ENCODE assay signal across 8 mouse cellular contexts in genomic region chr1:93667760-93668400, GRCm38 (mm10). TPM values are rescaled to one million over a fixed set of nuclear protein-coding genes. Genes with fewer than 3 reads are reported as not detected.
DNase-seq lines count a peak whose midpoint lies in the region; ATAC-seq and TF ChIP-seq lines count a peak whose summit lies in the region.

No protein-coding gene starts in this region.

- H3K9me3 ChIP-seq in hindbrain, postnatal 0 days (ENCODE audit: low read length): no peaks in the 10 kb centered on the region
- H3K9me3 ChIP-seq in hindbrain, embryonic 16.5 days (ENCODE audit: control insufficient read depth, low read length): no peaks in the 10 kb centered on the region
- no peaks in the 10 kb centered on the region for H3K9me3 ChIP-seq in kidney, postnatal 0 days (replicated peaks; ENCODE audit: low read length)

- H3K4me3 ChIP-seq in hindbrain, postnatal 0 days (ENCODE audit: low read length): no peak overlapping the region
- no peak overlapping the region for H3K4me3 ChIP-seq in hindbrain, embryonic 16.5 days (ENCODE audit: low read length)
- H3K4me3 ChIP-seq in kidney, postnatal 0 days (replicated peaks; ENCODE audit: low read depth, low read length): no peak overlapping the region

- no peak for DNase-seq in hindbrain, postnatal 0 days (ENCODE audit: low spot score)
- DNase-seq in c-Kit-positive CD71-positive TER-119-positive erythroid progenitor cells, embryonic 14.5 days (ENCODE audit: low spot score): peak; percentile 40
- DNase-seq in kidney, postnatal 0 days (ENCODE audit: low spot score): peak; percentile 59
- DNase-seq in thymus, postnatal 0 days (ENCODE audit: low spot score): peak; percentile 59
- DNase-seq in right cerebral cortex, postnatal 25 days: no peak
- DNase-seq in gastrocnemius, adult 8-10 months (ENCODE audit: low spot score in 2 of 2): no peak

- 0 out of 2 replicates have a peak overlapping the region, but pooled peaks have one; percentile 65 for H3K27ac ChIP-seq in hindbrain, postnatal 0 days
- no peak overlapping the region for H3K27ac ChIP-seq in hindbrain, embryonic 16.5 days (ENCODE audit: low read depth, low read length)
- H3K27ac ChIP-seq in kidney, postnatal 0 days: peak overlapping the region; percentile 88; the same call in 1 of the 2 replicates

- TF ChIP-seq CTCF in hindbrain, postnatal 0 days (IDR thresholded peaks at IDR 0.05; ENCODE audit: low read depth): no peak
- peak; percentile 21; the same call in 1 of the 2 replicates for TF ChIP-seq CTCF in kidney, postnatal 0 days (IDR thresholded peaks at IDR 0.05; ENCODE audit: low read depth)

- no peaks in the 10 kb centered on the region for H3K36me3 ChIP-seq in hindbrain, postnatal 0 days (ENCODE audit: insufficient read depth, low read length)
- H3K36me3 ChIP-seq in hindbrain, embryonic 16.5 days (ENCODE audit: control insufficient read depth, insufficient read depth, low read length): no peaks in the 10 kb centered on the region
- H3K36me3 ChIP-seq in kidney, postnatal 0 days (ENCODE audit: insufficient read depth, low read length): no peaks in the 10 kb centered on the region

- H3K27me3 ChIP-seq in hindbrain, postnatal 0 days (ENCODE audit: insufficient read depth, low read length): no peaks in the 10 kb centered on the region
- H3K27me3 ChIP-seq in hindbrain, embryonic 16.5 days (replicated peaks; ENCODE audit: control insufficient read depth, insufficient read depth, low read length): no peaks in the 10 kb centered on the region
- no peaks in the 10 kb centered on the region for H3K27me3 ChIP-seq in kidney, postnatal 0 days (ENCODE audit: insufficient read depth, low read length)

- no peak overlapping the region for H3K9ac ChIP-seq in hindbrain, postnatal 0 days (replicated peaks; ENCODE audit: low read length)
- H3K9ac ChIP-seq in hindbrain, embryonic 16.5 days (ENCODE audit: low read depth, low read length): no peak overlapping the region
- no peak overlapping the region for H3K9ac ChIP-seq in kidney, postnatal 0 days (ENCODE audit: low read depth, low read length)

- no peak for ATAC-seq in hindbrain, postnatal 0 days
- no peak for ATAC-seq in hindbrain, embryonic 16.5 days
- peak; percentile 37 for ATAC-seq in kidney, postnatal 0 days (replicated peaks; ENCODE audit: low FRiP score, low read depth)
- ATAC-seq in megakaryocyte, adult 5-6 weeks (ENCODE audit: poor library complexity, severe bottlenecking): peak; percentile 36

- peaks cover 8% of the 10 kb centered on the region; the same call in 1 of the 2 replicates for H3K4me1 ChIP-seq in hindbrain, postnatal 0 days (ENCODE audit: insufficient read depth, low read length)
- no peaks in the 10 kb centered on the region for H3K4me1 ChIP-seq in hindbrain, embryonic 16.5 days (ENCODE audit: control insufficient read depth, insufficient read depth, low read depth, low read length)
- peaks cover 22% of the 10 kb centered on the region; the same call in 1 of the 2 replicates for H3K4me1 ChIP-seq in kidney, postnatal 0 days (replicated peaks; ENCODE audit: insufficient read depth, low read length)

- WGBS in hindbrain, postnatal 0 days: 25% methylated on average over 13 of the region's 13 CpGs
- 29% methylated on average over 11 of the region's 13 CpGs for WGBS in hindbrain, embryonic 16.5 days
- WGBS in kidney, postnatal 0 days: 24% methylated on average over 13 of the region's 13 CpGs

- H3K4me2 ChIP-seq in hindbrain, postnatal 0 days (ENCODE audit: low read depth, low read length): no peak overlapping the region
- no peak overlapping the region for H3K4me2 ChIP-seq in hindbrain, embryonic 16.5 days (ENCODE audit: low read length)
- no peak overlapping the region; the same call in 1 of the 2 replicates for H3K4me2 ChIP-seq in kidney, postnatal 0 days (ENCODE audit: low read length)

RNA-seq across cellular contexts. Expression of gene Stk25, which starts 9.4 kb away (rescaled TPM):
- 261 and 340 TPM in 2 replicates for total RNA-seq in hindbrain, postnatal 0 days (2014; rRNA removed)
- polyA plus RNA-seq in hindbrain, postnatal 0 days (2015; fragmentation: Nextera tagmentation; extraction: Ambion mirVana): 309 and 328 TPM in 2 replicates
- polyA plus RNA-seq in hindbrain, embryonic 16.5 days (2015; fragmentation: Nextera tagmentation; extraction: Ambion mirVana): 347 and 377 TPM in 2 replicates
- polyA plus RNA-seq in kidney, postnatal 0 days (2015; fragmentation: Nextera tagmentation; extraction: Ambion mirVana): 174 TPM in 2 replicates
- 21.4 and 22.7 TPM in 2 replicates for total RNA-seq in megakaryocyte, adult 5-6 weeks (2015)
- 26.5 and 39.6 TPM in 2 replicates for total RNA-seq in megakaryocyte, adult 5-6 weeks (2017)
- polyA plus RNA-seq in thymus, postnatal 0 days (2015; fragmentation: Nextera tagmentation; extraction: Ambion mirVana): 79.1 and 82.9 TPM in 2 replicates
- 100 to 1,000 TPM in 2 of 4 experiments, 10 to 100 TPM in 2; 89.9 to 104 (median 96.5) TPM for total RNA-seq in gastrocnemius, adult 8-10 months (2022)

RNA-seq across cellular contexts. Expression of gene Bok, which starts 17.6 kb away (rescaled TPM):
- 133 and 136 TPM in 2 replicates for total RNA-seq in hindbrain, postnatal 0 days (2014; rRNA removed)
- 97.6 and 103 TPM in 2 replicates for polyA plus RNA-seq in hindbrain, postnatal 0 days (2015; fragmentation: Nextera tagmentation; extraction: Ambion mirVana)
- polyA plus RNA-seq in hindbrain, embryonic 16.5 days (2015; fragmentation: Nextera tagmentation; extraction: Ambion mirVana): 102 and 109 TPM in 2 replicates
- polyA plus RNA-seq in kidney, postnatal 0 days (2015; fragmentation: Nextera tagmentation; extraction: Ambion mirVana): 106 and 109 TPM in 2 replicates
- total RNA-seq in megakaryocyte, adult 5-6 weeks (2015): not detected in 2 replicates
- total RNA-seq in megakaryocyte, adult 5-6 weeks (2017): not detected in 2 replicates
- 32.3 and 39.8 TPM in 2 replicates for polyA plus RNA-seq in thymus, postnatal 0 days (2015; fragmentation: Nextera tagmentation; extraction: Ambion mirVana)
- total RNA-seq in gastrocnemius, adult 8-10 months (2022): 1 to 10 TPM in 3 of 4 experiments, under 1 TPM in 1; 0.41 to 1.2 (median 1.0) TPM

Comparison
In these comparisons a context has a peak if more than half of its experiments do, and no peak if none do; other contexts are left out.
1. ATAC-seq: peak in kidney, postnatal 0 days (single experiment) and megakaryocyte, adult 5-6 weeks (single experiment); none in hindbrain, postnatal 0 days (single experiment) and hindbrain, embryonic 16.5 days (single experiment).
2. DNase-seq: peak in c-Kit-positive CD71-positive TER-119-positive erythroid progenitor cells, embryonic 14.5 days (single experiment), kidney, postnatal 0 days (single experiment) and thymus, postnatal 0 days (single experiment); none in hindbrain, postnatal 0 days (single experiment), right cerebral cortex, postnatal 25 days (single experiment) and gastrocnemius, adult 8-10 months (0 of 2).